Mouse (Mus musculus): ENCODE data around the gene Ndufv2. TPM values are rescaled to one million over a fixed set of nuclear protein-coding genes. Genes with fewer than 3 reads are reported as not detected.

The Ndufv2 gene
- polyA plus RNA-seq, 1 experiment from 2014 or later, result 193 TPM

- no peak for ATAC-seq (ENCODE audit: low read depth)
- Histone ChIP-seq H3K4me3 (ENCODE audit: low read depth, low read length) (no peak overlapping the region), H3K27me3 (ENCODE audit: control insufficient read depth, insufficient read depth, low read depth, low read length) (no peaks in the 10 kb centered on the region), H3K27ac (ENCODE audit: low read length) (no peak overlapping the region), H3K9ac (ENCODE audit: low read depth, low read length) (no peak overlapping the region), H3K4me1 (ENCODE audit: control insufficient read depth, low read depth, low read length) (no peaks in the 10 kb centered on the region), H3K36me3 (ENCODE audit: control insufficient read depth, insufficient read depth) (peaks cover 7% of the 10 kb centered on the region), H3K4me2 (ENCODE audit: low read depth, low read length) (no peak overlapping the region), H3K9me3 (replicated peaks; ENCODE audit: control insufficient read depth, low read length) (no peaks in the 10 kb centered on the region)
- WGBS (ENCODE audit: insufficient replicate concordance), result 85% methylated on average over 2 of the region's 2 CpGs
These were observed 9.3 kb downstream of the Ndufv2 start for GRCm38 (mm10) chr17:66092065-66092464.

GRCm38 (mm10) chr17:66091392-66091791 is 10.0 kb downstream of the Ndufv2 start:
- Histone ChIP-seq H3K4me3 (ENCODE audit: low read depth, low read length) (no peak overlapping the region), H3K27ac (ENCODE audit: low read length) (no peak overlapping the region), H3K9ac (ENCODE audit: low read depth, low read length) (no peak overlapping the region), H3K27me3 (ENCODE audit: control insufficient read depth, insufficient read depth, low read depth, low read length) (no peaks in the 10 kb centered on the region), H3K9me3 (replicated peaks; ENCODE audit: control insufficient read depth, low read length) (no peaks in the 10 kb centered on the region), H3K4me1 (ENCODE audit: control insufficient read depth, low read depth, low read length) (no peaks in the 10 kb centered on the region), H3K4me2 (ENCODE audit: low read depth, low read length) (no peak overlapping the region), H3K36me3 (ENCODE audit: control insufficient read depth, insufficient read depth) (peaks cover 8% of the 10 kb centered on the region)
- WGBS (ENCODE audit: insufficient replicate concordance), result 82% methylated on average over 2 of the region's 2 CpGs
- ATAC-seq (ENCODE audit: low read depth), result no peak

- peaks cover 8% of the 10 kb centered on the region for H3K36me3 ChIP-seq (ENCODE audit: control insufficient read depth, insufficient read depth)
- H3K27me3 ChIP-seq (ENCODE audit: control insufficient read depth, insufficient read depth, low read depth, low read length), result no peaks in the 10 kb centered on the region
- no peaks in the 10 kb centered on the region for H3K4me1 ChIP-seq (ENCODE audit: control insufficient read depth, low read depth, low read length)
- H3K4me3 ChIP-seq (ENCODE audit: low read depth, low read length), result no peak overlapping the region
- H3K9ac ChIP-seq (ENCODE audit: low read depth, low read length), result no peak overlapping the region
- H3K9me3 ChIP-seq (replicated peaks; ENCODE audit: control insufficient read depth, low read length), result no peaks in the 10 kb centered on the region
- H3K27ac ChIP-seq (ENCODE audit: low read length), result no peak overlapping the region
- no peak overlapping the region for H3K4me2 ChIP-seq (ENCODE audit: low read depth, low read length)
- ATAC-seq (ENCODE audit: low read depth), result no peak
These were observed 11.1 kb downstream of the Ndufv2 start for GRCm38 (mm10) chr17:66090251-66090650.

- Histone ChIP-seq H3K27me3 (ENCODE audit: control insufficient read depth, insufficient read depth, low read depth, low read length) (no peaks in the 10 kb centered on the region), H3K4me3 (ENCODE audit: low read depth, low read length) (no peak overlapping the region), H3K4me2 (ENCODE audit: low read depth, low read length) (no peak overlapping the region), H3K9ac (ENCODE audit: low read depth, low read length) (no peak overlapping the region), H3K9me3 (replicated peaks; ENCODE audit: control insufficient read depth, low read length) (no peaks in the 10 kb centered on the region), H3K36me3 (ENCODE audit: control insufficient read depth, insufficient read depth) (peaks cover 10% of the 10 kb centered on the region), H3K4me1 (ENCODE audit: control insufficient read depth, low read depth, low read length) (no peaks in the 10 kb centered on the region), H3K27ac (ENCODE audit: low read length) (no peak overlapping the region)
- 88% methylated on average over 1 of the region's 1 CpGs for WGBS (ENCODE audit: insufficient replicate concordance)
- no peak for ATAC-seq (ENCODE audit: low read depth)
These were observed 16.3 kb downstream of the Ndufv2 start for GRCm38 (mm10) chr17:66085038-66085437.

GRCm38 (mm10) chr17:66084486-66084885 is 16.9 kb downstream of the Ndufv2 start:
- Histone ChIP-seq H3K36me3 (ENCODE audit: control insufficient read depth, insufficient read depth) (peaks cover 14% of the 10 kb centered on the region), H3K4me2 (ENCODE audit: low read depth, low read length) (no peak overlapping the region), H3K9me3 (replicated peaks; ENCODE audit: control insufficient read depth, low read length) (no peaks in the 10 kb centered on the region), H3K9ac (ENCODE audit: low read depth, low read length) (no peak overlapping the region), H3K27ac (ENCODE audit: low read length) (no peak overlapping the region), H3K4me3 (ENCODE audit: low read depth, low read length) (no peak overlapping the region), H3K4me1 (ENCODE audit: control insufficient read depth, low read depth, low read length) (no peaks in the 10 kb centered on the region), H3K27me3 (ENCODE audit: control insufficient read depth, insufficient read depth, low read depth, low read length) (no peaks in the 10 kb centered on the region)
- no peak for ATAC-seq (ENCODE audit: low read depth)
- WGBS (ENCODE audit: insufficient replicate concordance), result 80% methylated on average over 1 of the region's 1 CpGs

- H3K4me2 ChIP-seq (ENCODE audit: low read depth, low read length), result peak overlapping the region; percentile 99
- ATAC-seq (ENCODE audit: low read depth), result peak; percentile 23; the same call in 1 of the 2 replicates
- H3K9ac ChIP-seq (ENCODE audit: low read depth, low read length), result peak overlapping the region; percentile 81
- under 1% methylated on average over 23 of the region's 23 CpGs for WGBS (ENCODE audit: insufficient replicate concordance)
- no peaks in the 10 kb centered on the region for H3K27me3 ChIP-seq (ENCODE audit: control insufficient read depth, insufficient read depth, low read depth, low read length)
- peaks cover 16% of the 10 kb centered on the region for H3K4me1 ChIP-seq (ENCODE audit: control insufficient read depth, low read depth, low read length)
- H3K27ac ChIP-seq (ENCODE audit: low read length), result peak overlapping the region; percentile 80
- peaks cover 8% of the 10 kb centered on the region for H3K36me3 ChIP-seq (ENCODE audit: control insufficient read depth, insufficient read depth)
- peak overlapping the region; percentile 95 for H3K4me3 ChIP-seq (ENCODE audit: low read depth, low read length)
- H3K9me3 ChIP-seq (replicated peaks; ENCODE audit: control insufficient read depth, low read length), result no peaks in the 10 kb centered on the region
These were observed 23.9 kb downstream of the Ndufv2 start for GRCm38 (mm10) chr17:66077437-66077850.

GRCm38 (mm10) chr17:66076934-66077333 is 24.4 kb downstream of the Ndufv2 start, which contains the start of gene Ankrd12:
Ankrd12 (minus strand) TSS chr17:66077089.
- H3K9ac ChIP-seq (ENCODE audit: low read depth, low read length), result peak within 1 kb of the TSS; percentile 92
- H3K9me3 ChIP-seq (replicated peaks; ENCODE audit: control insufficient read depth, low read length), result no peaks in the 10 kb centered on the region
- ATAC-seq (ENCODE audit: low read depth), result peak; percentile 91
- peak within 1 kb of the TSS; percentile 95 for H3K4me3 ChIP-seq (ENCODE audit: low read depth, low read length)
- H3K27ac ChIP-seq (ENCODE audit: low read length), result peak within 1 kb of the TSS; percentile 99
- H3K36me3 ChIP-seq (ENCODE audit: control insufficient read depth, insufficient read depth), result peaks cover 8% of the 10 kb centered on the region
- H3K4me2 ChIP-seq (ENCODE audit: low read depth, low read length), result peak within 1 kb of the TSS; percentile 99
- no peaks in the 10 kb centered on the region for H3K27me3 ChIP-seq (ENCODE audit: control insufficient read depth, insufficient read depth, low read depth, low read length)
- peaks cover 16% of the 10 kb centered on the region for H3K4me1 ChIP-seq (ENCODE audit: control insufficient read depth, low read depth, low read length)
- under 1% methylated on average over 53 of the region's 53 CpGs for WGBS (ENCODE audit: insufficient replicate concordance)

- Histone ChIP-seq H3K27ac (ENCODE audit: low read length) (peak overlapping the region; percentile 99), H3K4me3 (ENCODE audit: low read depth, low read length) (peak overlapping the region; percentile 95), H3K36me3 (ENCODE audit: control insufficient read depth, insufficient read depth) (peaks cover 8% of the 10 kb centered on the region), H3K9me3 (replicated peaks; ENCODE audit: control insufficient read depth, low read length) (no peaks in the 10 kb centered on the region), H3K4me1 (ENCODE audit: control insufficient read depth, low read depth, low read length) (peaks cover 19% of the 10 kb centered on the region), H3K9ac (ENCODE audit: low read depth, low read length) (peak overlapping the region; percentile 92), H3K4me2 (ENCODE audit: low read depth, low read length) (peak overlapping the region; percentile 88), H3K27me3 (ENCODE audit: control insufficient read depth, insufficient read depth, low read depth, low read length) (no peaks in the 10 kb centered on the region)
- peak; percentile 76 for ATAC-seq (ENCODE audit: low read depth)
- WGBS (ENCODE audit: insufficient replicate concordance), result under 1% methylated on average over 86 of the region's 95 CpGs
These were observed 25.0 kb downstream of the Ndufv2 start for GRCm38 (mm10) chr17:66076174-66076927.

- Histone ChIP-seq H3K27me3 (ENCODE audit: control insufficient read depth, insufficient read depth, low read depth, low read length) (no peaks in the 10 kb centered on the region), H3K36me3 (ENCODE audit: control insufficient read depth, insufficient read depth) (peaks cover 8% of the 10 kb centered on the region), H3K9ac (ENCODE audit: low read depth, low read length) (peak overlapping the region; percentile 92), H3K4me2 (ENCODE audit: low read depth, low read length) (peak overlapping the region; percentile 88), H3K4me3 (ENCODE audit: low read depth, low read length) (peak overlapping the region; percentile 95), H3K4me1 (ENCODE audit: control insufficient read depth, low read depth, low read length) (peaks cover 19% of the 10 kb centered on the region), H3K27ac (ENCODE audit: low read length) (peak overlapping the region; percentile 99), H3K9me3 (replicated peaks; ENCODE audit: control insufficient read depth, low read length) (no peaks in the 10 kb centered on the region)
- 7% methylated on average over 12 of the region's 12 CpGs for WGBS (ENCODE audit: insufficient replicate concordance)
- no peak for ATAC-seq (ENCODE audit: low read depth)
These were observed 25.6 kb downstream of the Ndufv2 start for GRCm38 (mm10) chr17:66075827-66076173.

All from liver, embryonic 16.5 days (tissue).